Mouse (Mus musculus) activated CD4-positive, CD25-positive, alpha-beta regulatory T cell (primary cell): ENCODE data around the gene Ddias. TPM values are rescaled to one million over a fixed set of nuclear protein-coding genes. Genes with fewer than 3 reads are reported as not detected.

Experiments
- polyA plus RNA-seq, 2 experiments: library from polyadenylated mRNA; unstranded; fragments of 100-300 nt; shearing (Covaris generic); gene quantifications; one replicate each; pipeline ENCODE4 v1.2.1; 2017

The Ddias gene
- 1 to 10 TPM; 3.3 to 3.6 TPM for polyA plus RNA-seq

GRCm38 (mm10) chr7:92874116-92874675 lies at the start of gene Ddias, which contains the start of gene Prcp:
TSS of gene Ddias (minus strand) at chr7:92874247.
TSS of gene Prcp (plus strand) at chr7:92874470.

Other genes with a start within 250 kb of the Ddias start
- gene Ankrd42, start 237.1 kb downstream of the Ddias start, polyA plus RNA-seq = under 1 TPM in 1 of 2 experiments, not detected in 1; 0.49 TPM
- gene Pcf11, start 204.3 kb downstream of the Ddias start, polyA plus RNA-seq = 10 to 100 TPM; 33.5 to 36.5 TPM
- gene Rab30, start 132.6 kb downstream of the Ddias start, polyA plus RNA-seq = under 1 TPM; 0.45 TPM
- gene Prcp, start 223 bp upstream of the Ddias start, polyA plus RNA-seq = 10 to 100 TPM in 1 of 2 experiments, 1 to 10 TPM in 1; 7.9 to 13.4 TPM
- gene Fam181b, start 205.6 kb upstream of the Ddias start, polyA plus RNA-seq = not detected